Mouse (Mus musculus) lung, postnatal 0 days (tissue): ENCODE data around the gene Mtnr1b. TPM values are rescaled to one million over a fixed set of nuclear protein-coding genes. Genes with fewer than 3 reads are reported as not detected.
A peak's percentile ranks its signal among the peaks of the same experiment; 100 is the strongest.
"Not testable (repeated sequence)": the region's sequence is repeated elsewhere in the genome, so short reads cannot be mapped to it uniquely, and the experiment has no call there.

Experiments
- ATAC-seq: fragments of 200-750 bp; cut with Nextera tagmentation; 2 replicates; pipeline ENCODE4 v1.8.0; 2017; ENCODE audit warnings: moderate library complexity
- DNase-seq: peaks from one replicate; pipeline ENCODE4 v3.0.0-alpha.2; 2016; ENCODE audit warnings: low spot score
- H3K27ac ChIP-seq: fragments of 300-500 bp; sonication (generic); 2 replicates; pipeline ENCODE4 v1.5.1; 2014; ENCODE audit warnings: antibody characterized with exemption, mild to moderate bottlenecking, low read length, mixed read lengths
- H3K27me3 ChIP-seq: fragments of 300-500 bp; sonication (generic); replicated peaks from 2 replicates; pipeline ENCODE4 v1.6.1; 2014; ENCODE audit warnings: low read length, mixed read lengths; ENCODE audit not compliant: insufficient read depth
- H3K36me3 ChIP-seq: fragments of 300-500 bp; sonication (generic); 2 replicates; pipeline ENCODE4 v1.6.1; 2014; ENCODE audit warnings: low read length, mixed read lengths; ENCODE audit not compliant: insufficient read depth
- H3K4me1 ChIP-seq: fragments of 300-500 bp; sonication (generic); 2 replicates; pipeline ENCODE4 v1.6.1; 2014; ENCODE audit warnings: antibody characterized with exemption, low read depth, low read length, mixed read lengths; ENCODE audit not compliant: insufficient read depth
- H3K4me2 ChIP-seq: fragments of 300-500 bp; sonication (generic); replicated peaks from 2 replicates; pipeline ENCODE4 v1.6.1; 2014; ENCODE audit warnings: low read depth, mild to moderate bottlenecking, low read length, moderate library complexity, mixed read lengths
- H3K4me3 ChIP-seq: fragments of 300-500 bp; sonication (generic); 2 replicates; pipeline ENCODE4 v1.5.1; 2014; ENCODE audit warnings: low read depth, low read length
- H3K9ac ChIP-seq: fragments of 300-500 bp; sonication (generic); replicated peaks from 2 replicates; pipeline ENCODE4 v1.6.1; 2014; ENCODE audit warnings: low read depth, mild to moderate bottlenecking
- H3K9me3 ChIP-seq: fragments of 300-500 bp; sonication (generic); 2 replicates; pipeline ENCODE4 v1.6.1; 2016; ENCODE audit warnings: low read length, mixed read lengths
- CTCF ChIP-seq: IDR thresholded peaks from 2 replicates; pipeline ENCODE4 v1.5.1; 2016; ENCODE audit warnings: antibody characterized with exemption, mild to moderate bottlenecking
- EP300 ChIP-seq: IDR thresholded peaks from 2 replicates; pipeline ENCODE4 v1.6.1; 2016; ENCODE audit warnings: antibody characterized with exemption, mild to moderate bottlenecking, control low read depth
- WGBS: fragments of 180-500 bp; shearing (Covaris S2); extraction: QIAGEN DNeasy Blood & Tissue Kit; methylation state at CpG from one replicate; pipeline ENCODE4 v1.1.7; 2014; 5-methylcytosine and 5-hydroxymethylcytosine counted together
- polyA plus RNA-seq: library from polyadenylated mRNA; unstranded; fragments of >200 nt; fragmentation: Nextera tagmentation; extraction: Ambion mirVana; gene quantifications from 2 replicates; pipeline ENCODE4 v1.2.1, GENCODE M21; 2015

The Mtnr1b gene
- polyA plus RNA-seq, 1 experiment from 2014 or later, result not detected

- TF ChIP-seq EP300 (no peak), CTCF (no peak)
- H3K27me3 ChIP-seq, result no peaks in the 10 kb centered on the region
- no peaks in the 10 kb centered on the region for H3K9me3 ChIP-seq
- no peaks in the 10 kb centered on the region for H3K36me3 ChIP-seq
- no peak overlapping the region for H3K4me3 ChIP-seq
- H3K4me1 ChIP-seq, result no peaks in the 10 kb centered on the region
- DNase-seq (no peak), ATAC-seq (no peak)
- no peak overlapping the region for H3K9ac ChIP-seq
- no peak overlapping the region for H3K4me2 ChIP-seq
- no peak overlapping the region for H3K27ac ChIP-seq
- 59% methylated on average over 4 of the region's 4 CpGs for WGBS
Observed at GRCm38 (mm10) chr9:15869456-15869855, 4.9 kb downstream of the Mtnr1b start.

DNA sequence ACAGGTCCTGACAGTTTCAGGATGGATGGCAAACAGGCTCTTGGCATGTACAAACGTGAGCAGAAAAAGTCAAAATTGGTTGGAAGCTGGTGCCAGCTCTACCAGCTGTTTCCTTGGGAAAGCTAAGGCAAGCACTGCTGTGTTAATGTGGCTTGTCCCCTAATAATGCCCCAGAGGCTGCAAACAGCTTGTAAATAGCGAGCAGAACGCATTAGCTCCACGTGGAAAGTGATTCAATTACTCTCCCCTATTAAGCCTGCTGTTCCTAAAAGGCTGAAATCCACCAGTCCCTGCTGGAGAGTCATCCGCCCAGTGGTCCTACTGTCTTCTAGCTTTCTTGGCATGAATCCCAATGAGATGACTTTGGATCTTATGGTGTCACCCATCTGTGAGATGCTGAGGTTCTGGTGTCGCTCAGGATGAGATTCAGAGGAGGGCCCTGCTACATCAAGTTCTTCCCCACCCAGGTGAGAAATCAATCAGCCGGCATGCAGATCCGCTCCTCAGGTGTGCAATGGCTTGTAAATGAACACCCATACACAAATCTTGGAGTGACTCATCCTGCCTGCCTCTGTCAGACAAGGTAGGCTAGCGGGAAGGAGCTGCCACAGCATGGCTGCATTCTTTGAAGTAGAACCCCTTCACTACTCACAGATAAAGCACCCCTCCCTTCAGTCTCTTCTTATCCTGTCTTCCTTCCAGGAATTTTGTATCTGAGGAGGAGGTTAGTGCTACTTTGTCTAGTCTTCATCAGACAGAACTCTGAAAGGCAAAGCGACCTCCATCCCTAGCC, 7.9 kb downstream of the Mtnr1b start:
- Histone ChIP-seq H3K9me3 (no peaks in the 10 kb centered on the region), H3K9ac (no peak overlapping the region), H3K27me3 (no peaks in the 10 kb centered on the region), H3K4me3 (no peak overlapping the region), H3K36me3 (no peaks in the 10 kb centered on the region), H3K27ac (no peak overlapping the region), H3K4me2 (no peak overlapping the region), H3K4me1 (no peaks in the 10 kb centered on the region)
- DNase-seq (no peak), ATAC-seq (no peak)
- 68% methylated on average over 10 of the region's 10 CpGs for WGBS
- TF ChIP-seq CTCF (no peak), EP300 (no peak)

GRCm38 (mm10) chr9:15861402-15861801, 13.0 kb downstream of the Mtnr1b start:
- no peak overlapping the region for H3K4me2 ChIP-seq
- no peaks in the 10 kb centered on the region for H3K36me3 ChIP-seq
- no peaks in the 10 kb centered on the region for H3K9me3 ChIP-seq
- 61% methylated on average over 5 of the region's 5 CpGs for WGBS
- H3K4me1 ChIP-seq, result no peaks in the 10 kb centered on the region
- H3K4me3 ChIP-seq, result no peak overlapping the region
- H3K27me3 ChIP-seq, result no peaks in the 10 kb centered on the region
- ATAC-seq (no peak), DNase-seq (no peak)
- no peak overlapping the region for H3K9ac ChIP-seq
- no peak for TF ChIP-seq EP300
- TF ChIP-seq CTCF, result no peak
- no peak overlapping the region for H3K27ac ChIP-seq

GRCm38 (mm10) chr9:15850749-15851148, 23.6 kb downstream of the Mtnr1b start:
- H3K4me3 ChIP-seq, result no peak overlapping the region
- H3K4me1 ChIP-seq, result no peaks in the 10 kb centered on the region
- H3K4me2 ChIP-seq, result no peak overlapping the region
- no peaks in the 10 kb centered on the region for H3K36me3 ChIP-seq
- DNase-seq (no peak), ATAC-seq (no peak)
- H3K27ac ChIP-seq, result no peak overlapping the region
- no peak overlapping the region for H3K9ac ChIP-seq
- no peaks in the 10 kb centered on the region for H3K27me3 ChIP-seq
- TF ChIP-seq CTCF (no peak), EP300 (no peak)
- no peaks in the 10 kb centered on the region for H3K9me3 ChIP-seq

DNA sequence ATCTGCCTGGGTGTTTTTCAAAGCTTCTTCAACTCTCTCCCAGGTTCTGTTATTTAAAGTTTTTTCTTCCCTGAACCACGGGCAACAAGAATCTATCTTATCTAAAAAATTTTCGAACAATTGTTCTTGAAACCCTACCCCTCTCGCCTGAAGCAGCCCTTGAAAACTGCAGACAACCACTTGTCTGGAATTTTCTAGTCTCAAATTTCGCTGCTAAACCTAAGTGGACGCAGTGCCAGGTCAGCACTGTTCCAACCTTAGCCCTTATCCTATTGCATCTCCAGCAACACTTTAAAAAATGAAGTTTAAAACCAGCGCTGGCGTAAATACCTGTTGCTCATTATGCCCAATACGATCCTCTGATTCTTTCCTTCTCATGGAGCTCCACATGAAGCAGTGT, 29.0 kb downstream of the Mtnr1b start:
- no peaks in the 10 kb centered on the region for H3K27me3 ChIP-seq
- no peaks in the 10 kb centered on the region for H3K9me3 ChIP-seq
- ATAC-seq (peak; percentile 55; the same call in 1 of the 2 replicates), DNase-seq (no peak)
- H3K36me3 ChIP-seq, result no peaks in the 10 kb centered on the region
- TF ChIP-seq EP300, result peak; percentile 66
- TF ChIP-seq CTCF, result no peak
- H3K4me1 ChIP-seq, result no peaks in the 10 kb centered on the region
- WGBS, result 51% methylated on average over 8 of the region's 8 CpGs
- H3K4me2 ChIP-seq, result no peak overlapping the region
- H3K4me3 ChIP-seq, result no peak overlapping the region
- H3K27ac ChIP-seq, result no peak overlapping the region
- no peak overlapping the region for H3K9ac ChIP-seq

GRCm38 (mm10) chr9:15844936-15845335, 29.4 kb downstream of the Mtnr1b start:
- not testable (repeated sequence) for H3K9me3 ChIP-seq, H3K27ac ChIP-seq, H3K27me3 ChIP-seq, H3K4me1 ChIP-seq, H3K4me2 ChIP-seq, H3K9ac ChIP-seq, H3K36me3 ChIP-seq, DNase-seq, ATAC-seq, H3K4me3 ChIP-seq
- 38% methylated on average over 4 of the region's 4 CpGs for WGBS
